Mouse (Mus musculus): ENCODE measurements around the gene Nkd1. TPM values are rescaled to one million over a fixed set of nuclear protein-coding genes. Genes with fewer than 3 reads are reported as not detected.

Nkd1 gene
- polyA plus RNA-seq, 1 experiment from 2014 or later, result 48.9 TPM

Other genes starting within 250 kb of the Nkd1 start
- gene Adcy7, start 249.0 kb upstream of the Nkd1 start, polyA plus RNA-seq (2015; fragmentation: Nextera tagmentation; extraction: Ambion mirVana), result 2.5 and 3.2 TPM in 2 replicates
- 68.2 and 72.0 TPM in 2 replicates for gene Brd7, start 159.2 kb upstream of the Nkd1 start, polyA plus RNA-seq (2015; fragmentation: Nextera tagmentation; extraction: Ambion mirVana)
- gene Snx20, start 114.8 kb downstream of the Nkd1 start, polyA plus RNA-seq (2015; fragmentation: Nextera tagmentation; extraction: Ambion mirVana), result 1.1 and 1.4 TPM in 2 replicates
- 0.10 TPM in 1 of 2 replicates, not detected in the other for gene Nod2, start 126.0 kb downstream of the Nkd1 start, polyA plus RNA-seq (2015; fragmentation: Nextera tagmentation; extraction: Ambion mirVana)
- gene Cyld, start 175.7 kb downstream of the Nkd1 start, polyA plus RNA-seq (2015; fragmentation: Nextera tagmentation; extraction: Ambion mirVana), result 15.4 and 15.5 TPM in 2 replicates